Mouse (Mus musculus): ENCODE data around the gene Kcnd3.

The Kcnd3 gene

GRCm38 (mm10) chr3:105566973-105567372, 114.8 kb downstream of the Kcnd3 start:
- in situ Hi-C loops (cut with MboI; ENCODE audit: low pct_unique_long_range_greater_than_20kb in 1 of 2, low sequenced_read_pairs in 2 of 2, unreplicated experiment in 1 of 2), result no loop called here

GRCm38 (mm10) chr3:105567472-105567871, 115.3 kb downstream of the Kcnd3 start:
- in situ Hi-C loops (cut with MboI; ENCODE audit: low pct_unique_long_range_greater_than_20kb in 1 of 2, low sequenced_read_pairs in 2 of 2, unreplicated experiment in 1 of 2), result no loop called here

- in situ Hi-C loops (cut with MboI; ENCODE audit: low pct_unique_long_range_greater_than_20kb in 1 of 2, low sequenced_read_pairs in 2 of 2, unreplicated experiment in 1 of 2), result no loop called here
Measured at GRCm38 (mm10) chr3:105568403-105568802, 116.3 kb downstream of the Kcnd3 start.

- in situ Hi-C loops (cut with MboI; ENCODE audit: low pct_unique_long_range_greater_than_20kb in 1 of 2, low sequenced_read_pairs in 2 of 2, unreplicated experiment in 1 of 2), result no loop called here
Measured at GRCm38 (mm10) chr3:105568851-105569250, 116.7 kb downstream of the Kcnd3 start.

DNA sequence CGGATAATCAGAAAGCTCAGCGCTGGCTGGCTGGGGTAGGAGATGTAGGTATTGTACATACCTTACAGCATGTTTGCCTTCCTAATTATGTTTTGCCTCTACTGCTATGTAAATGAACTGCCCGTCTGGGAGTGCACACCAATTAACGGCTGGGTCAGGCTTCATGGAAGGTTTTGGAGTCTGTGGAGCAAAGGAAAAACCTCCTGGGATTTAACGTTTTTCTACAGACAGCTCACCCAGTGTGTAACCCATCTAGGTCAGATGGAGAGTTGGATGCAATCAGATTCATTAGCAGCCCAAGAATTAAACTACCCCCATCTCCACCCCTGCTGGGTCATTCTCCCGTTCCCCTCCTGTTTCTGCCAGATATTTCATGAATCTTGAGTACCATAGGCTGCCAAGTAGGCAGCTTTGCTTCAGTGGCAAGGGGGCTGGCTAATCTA, 117.2 kb downstream of the Kcnd3 start:
- in situ Hi-C loops (cut with MboI; ENCODE audit: low pct_unique_long_range_greater_than_20kb in 1 of 2, low sequenced_read_pairs in 2 of 2, unreplicated experiment in 1 of 2), result no loop called here

DNA sequence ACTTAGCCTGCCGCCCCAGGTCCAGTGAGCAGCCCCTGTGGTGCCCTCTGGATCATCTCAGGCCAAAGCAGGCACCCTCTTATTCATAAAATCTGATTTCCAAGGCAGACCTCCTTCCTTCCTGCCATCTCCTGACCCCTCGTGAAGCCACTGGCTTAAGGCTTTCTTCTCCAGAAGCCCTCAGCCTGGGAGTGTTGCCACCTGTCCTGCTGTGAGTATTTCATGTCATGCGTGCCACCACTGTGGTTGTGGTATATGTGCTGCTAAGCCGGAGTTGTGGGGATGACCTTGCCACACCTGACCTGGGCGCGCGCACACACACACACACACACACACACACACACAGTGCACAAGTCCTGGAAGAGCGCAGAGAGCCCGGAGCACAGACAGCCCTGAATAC, 117.8 kb downstream of the Kcnd3 start:
- in situ Hi-C loops (cut with MboI; ENCODE audit: low pct_unique_long_range_greater_than_20kb in 1 of 2, low sequenced_read_pairs in 2 of 2, unreplicated experiment in 1 of 2), result no loop called here

- in situ Hi-C loops (cut with MboI; ENCODE audit: low pct_unique_long_range_greater_than_20kb in 1 of 2, low sequenced_read_pairs in 2 of 2, unreplicated experiment in 1 of 2), result no loop called here
Measured at GRCm38 (mm10) chr3:105570818-105571217, 118.7 kb downstream of the Kcnd3 start.

DNA sequence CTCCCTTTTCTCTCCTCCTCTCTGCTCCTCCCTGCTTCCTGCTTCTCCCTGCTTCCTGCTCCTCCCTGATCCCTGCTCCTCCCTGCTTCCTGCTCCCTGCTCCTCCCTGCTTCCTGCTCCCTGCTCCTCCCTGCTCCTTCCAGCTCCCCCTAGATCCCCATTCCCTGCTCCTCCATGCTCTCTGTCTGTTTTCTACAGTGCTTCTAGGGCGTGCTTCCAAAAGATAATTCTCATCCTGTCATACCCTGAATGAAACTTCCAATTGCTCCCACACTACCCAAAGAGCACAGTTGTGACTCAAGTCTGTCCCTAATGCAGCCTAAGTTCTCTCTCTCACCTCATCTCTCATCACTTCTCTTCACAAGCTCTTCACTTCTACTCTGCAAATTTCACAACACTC, 119.8 kb downstream of the Kcnd3 start:
- in situ Hi-C loops (cut with MboI; ENCODE audit: low pct_unique_long_range_greater_than_20kb in 1 of 2, low sequenced_read_pairs in 2 of 2, unreplicated experiment in 1 of 2), result no loop called here

DNA sequence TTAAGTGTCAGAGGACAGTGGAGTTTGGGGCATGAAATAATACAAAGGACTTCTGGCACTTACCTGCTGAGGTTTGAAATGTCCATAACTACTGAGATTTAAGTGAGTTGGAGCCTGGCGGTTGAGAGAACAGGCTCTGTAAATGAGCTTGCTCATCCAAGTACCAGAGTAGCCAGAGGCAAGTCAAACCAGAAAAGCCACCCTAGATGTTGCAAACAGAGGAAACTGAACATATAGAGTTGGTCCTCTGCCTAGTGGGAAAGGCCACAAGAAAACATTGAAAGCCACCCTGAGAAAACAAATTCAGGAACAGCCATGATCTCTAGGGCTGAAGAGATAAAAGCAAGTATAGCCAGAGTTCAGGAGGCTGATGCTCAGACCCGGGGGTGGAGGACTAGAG, 121.0 kb downstream of the Kcnd3 start:
- in situ Hi-C loops (cut with MboI; ENCODE audit: low pct_unique_long_range_greater_than_20kb in 1 of 2, low sequenced_read_pairs in 2 of 2, unreplicated experiment in 1 of 2), result no loop called here

DNA sequence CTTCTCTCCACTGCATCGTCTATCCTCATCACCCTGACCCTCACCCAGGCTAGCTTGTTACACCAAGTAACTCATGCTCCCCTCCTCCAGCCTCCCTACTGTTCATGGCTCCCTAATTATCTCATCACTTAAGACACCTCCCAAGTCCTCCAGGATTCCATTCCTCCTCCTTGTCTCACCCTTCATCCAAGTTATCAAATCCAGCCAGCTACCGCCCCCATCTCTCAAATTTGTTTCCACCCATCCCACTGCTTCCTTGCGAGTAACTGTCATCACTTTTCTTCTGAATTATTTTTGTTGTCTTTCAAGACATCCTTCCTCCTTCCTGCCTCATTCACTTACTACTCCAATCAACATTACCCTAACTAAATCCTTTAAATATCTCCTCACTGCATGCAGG, 126.2 kb downstream of the Kcnd3 start:
- in situ Hi-C loops (cut with MboI; ENCODE audit: low pct_unique_long_range_greater_than_20kb in 1 of 2, low sequenced_read_pairs in 2 of 2, unreplicated experiment in 1 of 2), result no loop called here

- in situ Hi-C loops (cut with MboI; ENCODE audit: low pct_unique_long_range_greater_than_20kb in 1 of 2, low sequenced_read_pairs in 2 of 2, unreplicated experiment in 1 of 2), result no loop called here
Measured at GRCm38 (mm10) chr3:105581119-105581518, 129.0 kb downstream of the Kcnd3 start.

- in situ Hi-C loops (cut with MboI; ENCODE audit: low pct_unique_long_range_greater_than_20kb in 1 of 2, low sequenced_read_pairs in 2 of 2, unreplicated experiment in 1 of 2), result no loop called here
Measured at GRCm38 (mm10) chr3:105585734-105586159, 133.6 kb downstream of the Kcnd3 start.

- in situ Hi-C loops (cut with MboI; ENCODE audit: low pct_unique_long_range_greater_than_20kb in 1 of 2, low sequenced_read_pairs in 2 of 2, unreplicated experiment in 1 of 2), result no loop called here
Measured at GRCm38 (mm10) chr3:105590056-105590672, 138.0 kb downstream of the Kcnd3 start.

GRCm38 (mm10) chr3:105591766-105592165, 139.6 kb downstream of the Kcnd3 start:
- in situ Hi-C loops (cut with MboI; ENCODE audit: low pct_unique_long_range_greater_than_20kb in 1 of 2, low sequenced_read_pairs in 2 of 2, unreplicated experiment in 1 of 2), result no loop called here

- in situ Hi-C loops (cut with MboI; ENCODE audit: low pct_unique_long_range_greater_than_20kb in 1 of 2, low sequenced_read_pairs in 2 of 2, unreplicated experiment in 1 of 2), result no loop called here
Measured at GRCm38 (mm10) chr3:105592246-105592645, 140.1 kb downstream of the Kcnd3 start.

- in situ Hi-C loops (cut with MboI; ENCODE audit: low pct_unique_long_range_greater_than_20kb in 1 of 2, low sequenced_read_pairs in 2 of 2, unreplicated experiment in 1 of 2), result no loop called here
Measured at GRCm38 (mm10) chr3:105600483-105600882, 148.4 kb downstream of the Kcnd3 start.

DNA sequence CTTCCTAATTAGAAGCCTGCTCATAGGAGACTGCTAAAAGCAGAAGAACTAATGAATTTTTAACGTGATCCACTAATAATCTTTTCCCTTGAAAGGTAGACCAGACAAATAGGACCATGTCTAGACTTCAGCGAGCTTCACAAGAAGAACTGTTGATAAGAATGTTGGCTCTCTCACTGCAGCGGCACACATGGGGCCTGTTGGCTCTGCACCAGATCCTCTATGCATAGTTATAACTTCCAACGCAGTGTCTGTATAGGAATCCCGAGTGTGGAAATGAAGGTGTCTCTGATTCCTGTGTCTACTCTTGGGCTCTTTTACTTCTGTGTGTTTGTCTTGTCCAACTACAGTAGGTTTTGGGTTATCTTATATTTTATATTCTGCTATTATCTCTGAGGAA, 150.8 kb downstream of the Kcnd3 start:
- in situ Hi-C loops (cut with MboI; ENCODE audit: low pct_unique_long_range_greater_than_20kb in 1 of 2, low sequenced_read_pairs in 2 of 2, unreplicated experiment in 1 of 2), result no loop called here

DNA sequence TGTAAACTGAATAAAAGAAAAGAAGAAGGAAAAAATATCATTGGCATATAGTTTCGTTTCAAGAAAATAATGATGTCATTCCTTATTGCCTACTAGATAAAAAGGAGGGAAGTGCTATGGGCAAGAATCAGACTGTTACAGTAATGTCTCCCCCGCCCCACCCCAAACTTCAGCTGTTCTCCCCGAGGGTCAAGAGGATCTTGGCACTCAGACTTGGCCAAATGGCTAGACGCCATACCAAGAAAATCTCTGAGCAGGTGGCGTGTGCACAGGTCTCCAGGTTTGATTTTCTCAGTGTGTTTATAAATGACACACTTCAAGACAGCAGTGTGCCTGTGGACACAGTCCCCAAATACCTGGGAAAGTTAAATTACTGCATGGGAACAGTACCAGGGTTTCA, 153.6 kb downstream of the Kcnd3 start:
- in situ Hi-C loops (cut with MboI; ENCODE audit: low pct_unique_long_range_greater_than_20kb in 1 of 2, low sequenced_read_pairs in 2 of 2, unreplicated experiment in 1 of 2), result no loop called here

DNA sequence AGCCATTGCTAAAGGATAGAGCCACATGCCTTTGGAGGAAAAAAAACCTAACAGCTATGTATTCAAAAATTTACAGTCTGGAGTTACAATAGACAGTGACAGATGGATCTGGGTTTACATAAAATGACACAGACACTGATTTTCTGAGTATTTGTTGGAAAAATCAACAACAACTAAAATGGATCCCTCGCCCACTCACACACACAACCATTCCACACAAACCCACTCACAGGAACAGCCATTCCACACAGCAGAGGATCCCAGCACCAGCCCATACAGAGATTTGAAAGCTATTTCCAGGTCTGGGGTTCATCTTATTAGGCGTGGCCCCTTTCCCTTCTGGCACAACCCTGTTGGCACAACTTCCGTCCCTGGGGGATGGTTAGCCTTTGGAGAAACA, 156.7 kb downstream of the Kcnd3 start:
- in situ Hi-C loops (cut with MboI; ENCODE audit: low pct_unique_long_range_greater_than_20kb in 1 of 2, low sequenced_read_pairs in 2 of 2, unreplicated experiment in 1 of 2), result no loop called here

DNA sequence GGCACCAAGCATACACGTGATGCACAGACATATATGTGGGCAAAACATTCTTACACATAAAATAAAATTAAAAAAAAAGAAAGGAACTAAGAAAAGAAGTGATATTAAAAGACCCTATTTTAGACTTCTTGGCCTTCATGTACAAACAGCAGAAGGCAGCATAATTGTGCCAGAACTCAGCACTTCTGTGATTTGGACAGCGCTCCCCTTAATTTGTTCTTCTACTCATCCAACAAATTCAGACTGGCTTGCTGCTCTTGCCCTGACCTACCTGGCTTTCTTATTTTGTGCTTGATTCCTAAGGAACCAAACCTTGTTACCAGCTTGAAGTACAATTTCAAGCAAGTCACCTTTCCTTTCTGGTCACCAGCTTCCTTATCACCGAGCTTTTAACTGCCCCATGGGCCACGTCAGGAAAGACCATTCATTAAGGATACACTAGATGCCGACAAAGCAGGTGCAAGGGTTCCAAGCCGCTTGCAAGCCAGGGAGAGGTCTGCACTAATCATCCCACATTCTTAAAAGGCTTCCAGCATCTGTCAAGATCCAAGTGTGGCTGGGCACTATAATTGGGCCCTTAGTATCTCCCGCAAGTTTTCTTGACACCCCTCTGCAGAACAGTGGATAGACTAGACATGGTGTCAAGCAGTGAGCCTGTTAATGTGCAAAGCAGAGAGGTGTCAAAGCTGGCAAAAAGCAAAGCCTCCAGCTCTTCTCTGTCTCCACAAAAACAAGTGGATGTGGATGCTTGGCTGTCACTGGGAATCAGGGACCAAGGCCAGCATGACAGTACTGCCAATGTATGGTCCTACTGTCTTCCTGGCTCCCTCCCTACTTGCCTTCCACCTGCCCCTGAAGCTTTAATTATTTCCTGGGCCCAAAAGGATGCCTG, 159.6 kb downstream of the Kcnd3 start:
- in situ Hi-C loops (cut with MboI; ENCODE audit: low pct_unique_long_range_greater_than_20kb in 1 of 2, low sequenced_read_pairs in 2 of 2, unreplicated experiment in 1 of 2), result no loop called here
